Mouse (Mus musculus) forebrain, embryonic 15.5 days (tissue): Measurements from ENCODE around the gene Rpl11. TPM values are rescaled to one million over a fixed set of nuclear protein-coding genes. Genes with fewer than 3 reads are reported as not detected.
"Not testable (repeated sequence)": the region's sequence is repeated elsewhere in the genome, so short reads cannot be mapped to it uniquely, and the experiment has no call there.

Experiments
- ATAC-seq: fragments of 200-750 bp; cut with Nextera tagmentation; replicated peaks from 2 replicates; pipeline ENCODE4 v1.8.0; 2017; ENCODE audit warnings: mild to moderate bottlenecking, moderate TSS enrichment, moderate library complexity
- H3K27ac ChIP-seq: fragments of 300-500 bp; sonication (generic); replicated peaks from 2 replicates; pipeline ENCODE4 v1.5.1; 2015; ENCODE audit warnings: mild to moderate bottlenecking, inconsistent platforms
- H3K27me3 ChIP-seq: fragments of 300-500 bp; sonication (generic); 2 replicates; pipeline ENCODE4 v1.6.1; 2015; ENCODE audit warnings: inconsistent platforms
- H3K36me3 ChIP-seq: fragments of 300-500 bp; sonication (generic); 2 replicates; pipeline ENCODE4 v1.6.1; 2015; ENCODE audit warnings: mild to moderate bottlenecking, inconsistent platforms
- H3K4me1 ChIP-seq: fragments of 300-500 bp; sonication (generic); 2 replicates; pipeline ENCODE4 v1.6.1; 2015; ENCODE audit warnings: inconsistent platforms
- H3K4me2 ChIP-seq: fragments of 300-500 bp; sonication (generic); replicated peaks from 2 replicates; pipeline ENCODE4 v1.6.1; 2015; ENCODE audit warnings: mild to moderate bottlenecking, inconsistent platforms
- H3K4me3 ChIP-seq: fragments of 300-500 bp; sonication (generic); 2 replicates; pipeline ENCODE4 v1.5.1; 2015; ENCODE audit warnings: mild to moderate bottlenecking, inconsistent platforms
- H3K9ac ChIP-seq: fragments of 300-500 bp; sonication (generic); replicated peaks from 2 replicates; pipeline ENCODE4 v1.6.1; 2015; ENCODE audit warnings: mild to moderate bottlenecking, inconsistent platforms
- H3K9me3 ChIP-seq: fragments of 300-500 bp; sonication (generic); 2 replicates; pipeline ENCODE4 v1.6.1; 2016; ENCODE audit warnings: inconsistent platforms
- WGBS: fragments of 180-500 bp; shearing (Covaris S2); methylation state at CpG from one replicate; pipeline ENCODE4 v1.1.7; 2015; ENCODE audit warnings: mixed read lengths; 5-methylcytosine and 5-hydroxymethylcytosine counted together
- polyA plus RNA-seq: library from polyadenylated mRNA; unstranded; fragments of >200 nt; fragmentation: Nextera tagmentation; extraction: Ambion mirVana; gene quantifications from 2 replicates; pipeline ENCODE4 v1.2.1, GENCODE M21; 2015

The Rpl11 gene
- polyA plus RNA-seq, 1 experiment from 2014 or later: 302 TPM

- ATAC-seq: no peak
- Histone ChIP-seq H3K4me3 (no peak overlapping the region), H3K9ac (no peak overlapping the region), H3K27me3 (no peaks in the 10 kb centered on the region), H3K4me1 (peaks cover 21% of the 10 kb centered on the region), H3K36me3 (peaks cover 14% of the 10 kb centered on the region; the same call in 1 of the 2 replicates), H3K27ac (no peak overlapping the region), H3K9me3 (no peaks in the 10 kb centered on the region), H3K4me2 (no peak overlapping the region)
- 90% methylated on average over 5 of the region's 5 CpGs for WGBS
Measured at GRCm38 (mm10) chr4:135985193-135985592, 68.0 kb downstream of the Rpl11 start.

GRCm38 (mm10) chr4:135984556-135984955 is 68.7 kb downstream of the Rpl11 start:
- Histone ChIP-seq H3K27ac (no peak overlapping the region), H3K9ac (no peak overlapping the region), H3K4me1 (peaks cover 21% of the 10 kb centered on the region), H3K27me3 (no peaks in the 10 kb centered on the region), H3K4me2 (no peak overlapping the region), H3K4me3 (no peak overlapping the region), H3K36me3 (peaks cover 14% of the 10 kb centered on the region; the same call in 1 of the 2 replicates), H3K9me3 (no peaks in the 10 kb centered on the region)
- WGBS: 91% methylated on average over 5 of the region's 5 CpGs
- ATAC-seq: no peak

- Histone ChIP-seq H3K4me2 (no peak overlapping the region), H3K4me3 (no peak overlapping the region), H3K9me3 (no peaks in the 10 kb centered on the region), H3K36me3 (peaks cover 24% of the 10 kb centered on the region), H3K27me3 (no peaks in the 10 kb centered on the region), H3K4me1 (peaks cover 15% of the 10 kb centered on the region), H3K27ac (peak overlapping the region; percentile 38), H3K9ac (no peak overlapping the region)
- WGBS: 53% methylated on average over 7 of the region's 7 CpGs
- ATAC-seq: no peak
Measured at GRCm38 (mm10) chr4:135981524-135982063, 71.6 kb downstream of the Rpl11 start.

- H3K9me3 ChIP-seq, H3K27ac ChIP-seq, H3K4me1 ChIP-seq, H3K27me3 ChIP-seq, H3K9ac ChIP-seq, H3K4me2 ChIP-seq, H3K4me3 ChIP-seq, ATAC-seq: not testable (repeated sequence)
- 95% methylated on average over 5 of the region's 5 CpGs for WGBS
- H3K36me3 ChIP-seq: peaks cover 33% of the 10 kb centered on the region
Measured at GRCm38 (mm10) chr4:135980223-135980622, 73.0 kb downstream of the Rpl11 start.

Other genes starting within 250 kb of the Rpl11 start
- gene Srsf10, start 197.7 kb downstream of the Rpl11 start, polyA plus RNA-seq: 257 and 272 TPM in 2 replicates
- gene Pnrc2, start 179.6 kb downstream of the Rpl11 start, polyA plus RNA-seq: 131 and 134 TPM in 2 replicates
- 0.08 and 0.13 TPM in 2 replicates for gene Cnr2, start 158.0 kb downstream of the Rpl11 start, polyA plus RNA-seq
- 50.9 and 56.7 TPM in 2 replicates for gene Fuca1, start 132.7 kb downstream of the Rpl11 start, polyA plus RNA-seq
- 61.3 and 66.6 TPM in 2 replicates for gene Hmgcl, start 107.0 kb downstream of the Rpl11 start, polyA plus RNA-seq
- gene Gale, start 89.7 kb downstream of the Rpl11 start, polyA plus RNA-seq: 35.2 and 35.6 TPM in 2 replicates
- gene Lypla2, start 80.8 kb downstream of the Rpl11 start, polyA plus RNA-seq: 180 and 188 TPM in 2 replicates
- 52.1 and 55.3 TPM in 2 replicates for gene Pithd1, start 66.2 kb downstream of the Rpl11 start, polyA plus RNA-seq
- 30.5 and 32.6 TPM in 2 replicates for gene Eloa, start 31.7 kb downstream of the Rpl11 start, polyA plus RNA-seq
- gene Id3, start 90.1 kb upstream of the Rpl11 start, polyA plus RNA-seq: 87.3 and 98.1 TPM in 2 replicates
- gene E2f2, start 119.0 kb upstream of the Rpl11 start, polyA plus RNA-seq: 5.4 and 6.0 TPM in 2 replicates
- gene Asap3, start 152.9 kb upstream of the Rpl11 start, polyA plus RNA-seq: 3.4 and 3.7 TPM in 2 replicates
- gene Tcea3, start 194.3 kb upstream of the Rpl11 start, polyA plus RNA-seq: 0.57 and 1.0 TPM in 2 replicates
- gene Zfp46, start 231.3 kb upstream of the Rpl11 start, polyA plus RNA-seq: 42.2 and 46.1 TPM in 2 replicates